Mouse (Mus musculus) kidney, adult 2 months (tissue): ENCODE data around the gene Foxn3. TPM values are rescaled to one million over a fixed set of nuclear protein-coding genes. Genes with fewer than 3 reads are reported as not detected.

Source experiments
- DNase-seq: peaks from one replicate; pipeline ENCODE4 v3.0.0; 2021
- H3K27ac ChIP-seq: fragments of 200-500 bp; 2 replicates; pipeline ENCODE4 v1.5.1; 2012; ENCODE audit warnings: low read depth, low read length, control low read depth, inconsistent platforms; ENCODE audit not compliant: insufficient read depth
- H3K27me3 ChIP-seq: fragments of 200-500 bp; replicated peaks from 2 replicates; pipeline ENCODE4 v1.6.1; 2012; ENCODE audit warnings: mild to moderate bottlenecking, moderate library complexity, low read length, inconsistent platforms; ENCODE audit not compliant: control insufficient read depth, insufficient read depth
- H3K36me3 ChIP-seq: fragments of 200-500 bp; 2 replicates; pipeline ENCODE4 v1.6.1; 2012; ENCODE audit warnings: mild to moderate bottlenecking, moderate library complexity, low read length, inconsistent platforms; ENCODE audit not compliant: control insufficient read depth, insufficient read depth
- H3K4me1 ChIP-seq: fragments of 200-500 bp; 2 replicates; pipeline ENCODE4 v1.6.1; 2011; ENCODE audit warnings: low read length; ENCODE audit not compliant: control insufficient read depth, insufficient read depth
- H3K4me3 ChIP-seq: fragments of 200-500 bp; 2 replicates; pipeline ENCODE4 v1.5.1; 2011; ENCODE audit warnings: mild to moderate bottlenecking, low read depth, low read length, control low read depth; ENCODE audit not compliant: insufficient read depth
- CTCF ChIP-seq: fragments of 200-500 bp; conservative IDR thresholded peaks from 2 replicates; pipeline ENCODE4 v1.5.1; 2011; ENCODE audit warnings: low read depth, mild to moderate bottlenecking, control low read depth, low read length, moderate library complexity, mixed read lengths; ENCODE audit not compliant: insufficient read depth, insufficient read length
- POLR2A ChIP-seq: fragments of 200-500 bp; IDR thresholded peaks from one replicate; pipeline ENCODE4 v1.6.1; 2011; ENCODE audit warnings: low read depth, low read length, control low read depth
- WGBS: fragments of 180-500 bp; shearing (Covaris S2); methylation state at CpG from one replicate; pipeline ENCODE4 v1.1.7; 2018; 5-methylcytosine and 5-hydroxymethylcytosine counted together
- polyA plus RNA-seq: library from polyadenylated mRNA; depleted of rRNA; stranded (reverse); fragments of >200 nt; gene quantifications from 2 replicates; pipeline ENCODE4 v1.2.3, GENCODE M21; 2012

Foxn3 gene
- polyA plus RNA-seq, 1 experiment = 28.0 TPM

- H3K27ac ChIP-seq = no peak overlapping the region
- peaks cover 9% of the 10 kb centered on the region; the same call in 1 of the 2 replicates for H3K4me1 ChIP-seq
- WGBS = 92% methylated on average over 12 of the region's 12 CpGs
- H3K4me3 ChIP-seq = no peak overlapping the region
- TF ChIP-seq POLR2A (no peak), CTCF (no peak)
- DNase-seq = no peak
- no peaks in the 10 kb centered on the region for H3K36me3 ChIP-seq
- H3K27me3 ChIP-seq = no peaks in the 10 kb centered on the region
Observed at GRCm38 (mm10) chr12:99263592-99264335, 299.6 kb downstream of the Foxn3 start.

DNA sequence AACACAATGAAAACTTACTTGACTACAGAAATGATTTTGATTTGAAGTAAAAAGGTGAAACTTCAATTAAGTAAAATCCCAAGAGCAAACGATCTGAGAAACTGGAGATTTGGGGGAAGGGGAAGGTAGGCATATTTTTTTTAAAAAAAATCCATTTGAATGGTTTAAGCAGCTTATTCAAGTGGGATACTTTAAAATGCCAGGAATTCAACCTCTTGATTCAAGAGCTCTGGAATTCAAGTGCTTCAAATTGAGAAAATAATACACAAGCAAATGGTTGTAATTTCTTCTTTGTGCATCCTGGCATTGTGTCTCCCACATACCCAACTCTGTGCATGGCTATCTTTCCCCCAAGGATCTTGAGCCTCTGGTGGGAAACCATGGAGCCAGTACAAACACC lies 300.5 kb downstream of the Foxn3 start:
- WGBS = 71% methylated on average over 1 of the region's 1 CpGs
- DNase-seq = no peak
- Histone ChIP-seq H3K4me3 (no peak overlapping the region), H3K27ac (no peak overlapping the region), H3K36me3 (no peaks in the 10 kb centered on the region), H3K27me3 (no peaks in the 10 kb centered on the region), H3K4me1 (peaks cover 9% of the 10 kb centered on the region; the same call in 1 of the 2 replicates)
- TF ChIP-seq CTCF (no peak), POLR2A (no peak)

- WGBS = 68% methylated on average over 11 of the region's 11 CpGs
- no peak for TF ChIP-seq CTCF
- no peak for TF ChIP-seq POLR2A
- Histone ChIP-seq H3K4me1 (peaks cover 9% of the 10 kb centered on the region; the same call in 1 of the 2 replicates), H3K36me3 (no peaks in the 10 kb centered on the region), H3K27me3 (no peaks in the 10 kb centered on the region), H3K27ac (no peak overlapping the region), H3K4me3 (no peak overlapping the region)
- peak; percentile 67 for DNase-seq
Observed at GRCm38 (mm10) chr12:99262066-99262599, 301.2 kb downstream of the Foxn3 start.

DNA sequence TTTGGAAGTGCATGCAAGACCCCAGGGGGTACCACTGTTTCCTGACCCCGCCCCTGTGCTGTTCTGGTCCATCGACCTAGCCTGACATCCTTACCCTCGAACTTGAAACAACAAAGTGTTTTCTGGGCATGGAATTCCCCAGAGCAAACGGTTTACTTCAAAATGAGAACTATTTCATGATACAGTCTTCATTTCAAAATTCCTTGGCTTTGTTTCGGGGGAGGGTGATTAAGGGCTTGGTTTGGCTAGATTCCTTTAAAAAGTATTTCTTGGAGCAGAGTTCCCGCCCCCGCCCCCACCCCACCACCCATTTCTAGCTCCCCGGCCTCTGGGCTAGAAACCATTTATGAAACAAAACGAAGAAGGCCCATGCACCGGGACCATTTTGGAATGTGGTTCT lies 303.2 kb downstream of the Foxn3 start:
- Histone ChIP-seq H3K4me1 (peaks cover 9% of the 10 kb centered on the region; the same call in 1 of the 2 replicates), H3K36me3 (no peaks in the 10 kb centered on the region), H3K27ac (no peak overlapping the region), H3K27me3 (no peaks in the 10 kb centered on the region), H3K4me3 (no peak overlapping the region)
- TF ChIP-seq POLR2A (no peak), CTCF (no peak)
- WGBS = 44% methylated on average over 10 of the region's 10 CpGs
- peak; percentile 35 for DNase-seq

DNA sequence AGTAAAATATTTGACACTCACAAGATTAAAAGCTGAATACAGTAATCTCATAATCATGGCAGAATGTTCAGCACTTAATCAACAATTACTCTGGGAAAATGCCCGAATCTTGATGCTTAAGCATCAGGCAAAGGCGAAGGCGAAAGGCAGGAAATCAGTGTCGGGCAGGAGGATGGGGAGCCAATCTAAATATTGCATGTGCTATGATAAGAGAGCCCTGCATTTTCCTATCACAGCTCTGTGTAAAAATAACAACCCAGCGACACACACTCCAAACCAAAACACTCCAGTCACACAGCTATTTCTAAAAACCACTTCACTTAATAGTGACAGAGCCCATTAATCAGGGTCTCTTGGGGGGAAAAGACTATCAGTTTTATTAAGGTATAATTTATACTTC lies 305.8 kb downstream of the Foxn3 start:
- WGBS = 62% methylated on average over 5 of the region's 5 CpGs
- Histone ChIP-seq H3K27ac (no peak overlapping the region), H3K36me3 (no peaks in the 10 kb centered on the region), H3K4me3 (no peak overlapping the region), H3K4me1 (peaks cover 9% of the 10 kb centered on the region; the same call in 1 of the 2 replicates), H3K27me3 (no peaks in the 10 kb centered on the region)
- DNase-seq = peak; percentile 16
- no peak for TF ChIP-seq CTCF
- no peak for TF ChIP-seq POLR2A

DNA sequence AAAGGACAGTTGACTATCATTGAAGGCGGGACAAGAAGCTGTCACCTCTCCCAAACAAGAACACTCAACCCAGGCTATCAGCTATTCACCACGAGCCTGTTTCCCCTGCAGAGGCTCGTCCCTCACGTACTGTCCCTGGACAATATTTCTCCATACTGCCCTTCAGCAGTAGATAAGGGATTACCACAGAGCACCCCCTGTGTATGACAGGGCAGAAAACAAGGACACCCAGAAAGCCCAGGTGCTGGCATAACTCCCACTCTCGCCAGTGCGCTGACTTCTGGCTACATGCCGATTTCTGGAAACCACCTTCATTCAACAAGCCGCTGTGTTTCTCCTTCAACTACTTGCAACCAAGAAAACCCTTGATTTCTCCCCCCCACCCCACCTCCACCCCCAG lies 306.4 kb downstream of the Foxn3 start:
- DNase-seq = no peak

DNA sequence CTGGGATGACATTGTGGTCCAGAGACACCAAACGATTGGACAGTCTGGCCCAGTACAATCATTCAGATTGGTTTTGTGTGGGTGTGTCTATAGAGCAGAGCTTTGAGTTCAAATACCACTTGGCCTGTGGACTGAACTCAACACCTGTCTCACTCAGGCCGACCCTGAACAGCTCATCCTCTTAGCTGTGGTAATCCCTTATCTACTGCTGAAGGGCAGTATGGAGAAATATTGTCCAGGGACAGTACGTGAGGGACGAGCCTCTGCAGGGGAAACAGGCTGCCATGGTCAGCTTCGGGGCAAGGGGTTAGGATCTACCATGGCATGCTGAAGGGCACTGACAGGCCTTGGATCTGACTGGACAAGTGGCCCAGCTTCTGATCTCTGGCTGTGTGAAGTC lies 306.9 kb downstream of the Foxn3 start:
- Histone ChIP-seq H3K4me1 (peaks cover 4% of the 10 kb centered on the region; the same call in 1 of the 2 replicates), H3K27ac (no peak overlapping the region), H3K27me3 (no peaks in the 10 kb centered on the region), H3K36me3 (no peaks in the 10 kb centered on the region), H3K4me3 (no peak overlapping the region)
- 87% methylated on average over 5 of the region's 5 CpGs for WGBS
- DNase-seq = no peak
- no peak for TF ChIP-seq POLR2A
- TF ChIP-seq CTCF = no peak

More for the DNA sequence above, 306.4 kb downstream of the Foxn3 start:
- TF ChIP-seq POLR2A (no peak), CTCF (no peak)
- H3K4me1 ChIP-seq = peaks cover 4% of the 10 kb centered on the region; the same call in 1 of the 2 replicates
- WGBS = 82% methylated on average over 8 of the region's 8 CpGs
- H3K27me3 ChIP-seq = no peaks in the 10 kb centered on the region
- H3K36me3 ChIP-seq = no peaks in the 10 kb centered on the region
- H3K27ac ChIP-seq = no peak overlapping the region
- no peak overlapping the region for H3K4me3 ChIP-seq
